Mouse (Mus musculus) spleen, embryonic (tissue): ENCODE results near the gene Spata17.
"Not testable (repeated sequence)": the region's sequence is repeated elsewhere in the genome, so short reads cannot be mapped to it uniquely, and the experiment has no call there.

Source experiments
- CTCF ChIA-PET: fragments of 350-600 bp; sonication (Branson Sonifier 250); formaldehyde crosslinking; loops from one replicate; lab custom pipeline; 2022; lab: Charles Lee

Gene Spata17

DNA sequence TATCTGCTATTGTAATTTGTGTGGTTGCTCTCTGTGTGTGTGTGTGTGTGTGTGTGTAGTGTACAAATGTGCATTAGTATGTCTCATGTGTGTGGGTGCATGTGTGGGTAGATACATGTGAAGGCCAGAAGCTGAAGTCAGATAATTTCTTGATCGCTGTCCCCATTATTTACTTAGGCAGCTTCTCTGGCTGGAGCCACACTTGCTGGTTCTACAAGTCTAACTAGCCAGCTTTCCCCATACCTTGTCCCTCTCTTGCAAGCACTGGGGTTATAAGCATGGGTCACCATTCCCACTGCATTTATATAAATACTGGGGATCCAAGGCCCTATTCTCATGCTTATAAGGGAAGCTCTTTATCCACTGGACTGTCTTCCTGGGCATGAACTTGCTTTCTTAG lies 39.3 kb downstream of the Spata17 start:
- CTCF ChIA-PET, result no interaction called here

DNA sequence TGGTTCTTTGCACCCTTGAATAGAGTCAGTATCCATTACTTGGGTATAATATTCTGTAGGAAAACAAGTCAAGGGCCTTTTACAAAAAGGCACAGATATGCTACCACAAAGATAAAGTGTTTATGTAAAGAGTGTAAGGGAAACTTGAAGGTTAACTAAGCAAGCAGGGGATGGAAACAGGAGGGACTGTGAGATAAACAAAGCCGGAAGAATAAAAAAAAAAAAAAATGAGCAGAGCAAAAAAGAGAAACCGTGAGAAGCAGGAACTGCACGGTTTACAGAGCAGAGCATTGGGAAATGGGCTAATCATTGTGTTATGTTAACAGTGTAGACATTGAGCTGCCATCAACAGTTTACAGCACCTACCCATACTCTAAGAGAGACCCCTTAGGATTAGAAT lies 44.9 kb downstream of the Spata17 start:
- CTCF ChIA-PET, result no interaction called here

DNA sequence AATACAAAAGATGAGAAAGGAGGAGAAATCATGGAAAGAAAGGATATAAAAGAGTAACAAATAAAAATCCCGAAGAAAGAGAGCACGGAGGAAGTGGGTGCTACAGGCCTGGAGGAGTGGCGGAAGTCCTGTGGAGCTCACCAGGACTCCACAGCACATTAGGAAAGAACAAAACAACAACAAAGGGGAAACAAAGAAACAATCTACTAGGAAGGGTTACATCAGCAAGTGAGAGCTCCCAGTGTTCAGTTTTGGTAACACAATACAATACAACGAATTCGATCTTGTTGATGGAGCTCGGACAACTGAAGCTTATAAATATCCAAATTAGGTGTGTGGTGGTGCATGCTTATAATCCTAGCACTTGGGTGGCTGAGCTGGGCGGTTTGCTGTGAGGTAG lies 45.6 kb downstream of the Spata17 start:
- CTCF ChIA-PET, result no interaction called here

DNA sequence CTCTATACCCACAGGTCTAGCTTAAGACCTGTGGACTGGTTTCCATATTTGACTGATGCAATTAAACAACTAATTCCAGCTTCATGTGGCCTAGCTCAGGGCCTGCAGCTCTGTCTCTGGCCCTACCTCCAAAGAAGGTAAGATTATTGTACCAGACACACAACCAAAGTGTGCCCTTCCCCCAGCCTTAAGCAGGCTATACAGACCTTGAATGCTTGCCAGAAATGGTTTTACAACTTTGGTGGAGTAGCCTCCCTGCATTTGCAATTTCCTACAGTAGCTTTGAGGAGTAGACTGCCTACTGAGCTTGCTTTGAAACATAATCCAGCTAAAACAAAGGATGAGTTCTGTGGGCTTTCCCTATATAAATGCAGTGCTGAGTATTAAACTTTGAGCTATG lies 51.7 kb downstream of the Spata17 start:
- CTCF ChIA-PET, result no interaction called here

DNA sequence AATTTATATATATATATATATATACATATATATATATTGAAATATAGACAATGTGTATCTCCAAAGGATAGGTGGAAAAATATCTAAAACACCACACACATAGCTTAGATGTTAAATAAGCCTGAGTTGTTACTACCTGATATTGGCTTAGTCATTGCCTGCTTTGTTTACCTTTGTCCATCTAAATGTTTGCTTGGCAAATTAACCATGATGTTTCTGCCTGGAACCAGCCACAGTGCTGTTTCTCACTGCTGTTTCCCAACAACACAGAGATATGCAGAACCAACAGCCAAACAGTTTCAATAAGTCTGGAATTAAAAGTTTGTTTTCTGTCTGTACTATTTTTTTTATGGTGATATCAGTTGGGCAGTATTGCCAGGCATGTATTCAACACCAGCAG lies 59.6 kb downstream of the Spata17 start:
- CTCF ChIA-PET, result no interaction called here

DNA sequence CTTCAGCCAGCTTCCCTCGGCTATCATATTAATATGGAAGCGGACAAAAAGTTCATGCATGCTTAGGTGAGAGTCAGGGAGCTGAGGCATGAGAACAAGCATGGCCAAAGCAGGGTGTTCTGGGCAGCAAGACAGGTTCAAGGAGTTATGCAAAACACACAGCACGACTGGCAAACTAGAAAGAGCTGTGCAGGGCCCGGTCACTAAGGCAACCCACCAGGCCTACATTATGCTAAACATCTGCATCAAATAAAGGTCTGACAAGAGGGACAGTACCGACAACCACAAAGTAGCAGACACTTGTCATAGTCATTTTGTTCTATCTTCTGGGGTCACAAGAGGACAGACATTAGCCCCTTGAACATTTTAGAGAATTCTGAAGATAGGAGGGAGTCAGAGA lies 61.6 kb downstream of the Spata17 start:
- CTCF ChIA-PET, result no interaction called here

DNA sequence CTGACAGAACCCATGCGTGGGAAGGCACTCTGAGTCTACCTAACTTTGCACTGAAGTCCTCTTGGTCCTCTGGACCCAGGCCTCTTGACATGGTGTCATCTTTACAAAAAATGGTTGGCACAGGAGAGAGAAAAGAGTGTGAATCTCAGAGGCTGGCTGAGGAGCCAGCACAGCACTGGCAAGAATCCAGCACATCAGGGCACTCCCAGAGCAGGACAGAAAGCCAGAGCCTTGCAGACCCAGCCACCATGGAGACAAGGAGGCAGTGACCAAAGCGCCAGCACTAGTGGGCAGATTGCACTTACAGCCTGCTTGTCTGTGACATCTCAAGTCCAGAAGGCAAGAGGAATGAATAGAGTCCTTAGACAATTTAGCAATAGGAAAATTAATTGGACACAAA lies 62.7 kb downstream of the Spata17 start:
- CTCF ChIA-PET, result no interaction called here

DNA sequence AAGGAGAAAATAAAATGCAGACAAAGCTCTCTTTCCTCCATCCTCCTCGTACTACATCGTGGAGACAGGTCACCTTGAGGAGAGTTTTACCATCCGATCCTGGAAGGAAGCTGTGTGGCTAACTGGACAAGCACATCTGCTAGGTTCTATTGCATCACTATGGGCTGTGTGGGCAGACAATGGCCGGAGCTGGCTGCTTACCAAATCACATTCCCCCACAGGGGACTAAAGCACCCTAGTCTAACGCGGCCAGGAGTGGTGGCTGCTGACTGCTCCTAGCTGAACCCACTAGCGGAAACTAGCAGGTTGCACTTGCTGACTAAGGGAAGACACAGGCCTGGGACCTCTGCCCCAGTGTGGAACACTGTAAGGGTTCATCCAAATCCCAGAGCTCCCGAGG lies 72.3 kb downstream of the Spata17 start:
- CTCF ChIA-PET, result no interaction called here

DNA sequence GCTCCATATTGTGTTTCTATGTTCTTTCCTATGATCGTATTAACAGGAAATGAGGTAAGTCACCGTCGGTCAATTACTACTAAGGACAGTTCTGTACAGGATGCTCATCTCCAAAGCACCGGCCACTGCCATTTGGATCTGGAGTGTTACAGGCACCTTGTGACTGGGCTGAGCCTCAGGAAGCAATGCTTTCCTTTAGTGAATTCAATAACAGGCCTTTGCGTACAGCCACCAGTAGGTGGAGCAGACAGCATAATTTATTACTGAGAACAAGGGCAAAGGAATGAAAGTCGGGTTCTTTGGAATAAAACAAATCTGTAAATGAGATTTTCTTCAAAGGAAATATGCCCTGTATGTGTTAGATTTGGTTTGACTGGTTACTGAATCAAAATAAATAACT lies 77.8 kb downstream of the Spata17 start:
- CTCF ChIA-PET, result no interaction called here

DNA sequence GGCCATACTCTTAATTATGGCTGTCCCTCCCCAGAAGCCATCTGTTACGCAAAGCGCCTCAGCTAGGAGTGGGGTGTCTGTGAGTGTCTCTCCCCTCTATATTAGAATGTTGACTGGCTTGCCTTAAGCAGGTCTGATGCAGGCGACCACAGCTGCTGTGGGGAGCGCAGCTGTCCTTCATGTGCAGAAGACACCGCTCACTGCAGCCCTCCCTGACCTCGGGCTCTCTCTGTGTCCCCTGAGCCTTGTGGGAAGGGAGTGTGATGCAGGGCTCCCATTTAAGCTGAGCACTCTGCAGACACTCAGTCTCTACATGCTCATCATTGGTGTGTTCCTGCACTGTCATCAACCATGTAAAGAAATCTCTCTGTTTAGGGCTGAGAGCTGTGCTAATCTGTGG lies 79.4 kb downstream of the Spata17 start:
- CTCF ChIA-PET, result no interaction called here

DNA sequence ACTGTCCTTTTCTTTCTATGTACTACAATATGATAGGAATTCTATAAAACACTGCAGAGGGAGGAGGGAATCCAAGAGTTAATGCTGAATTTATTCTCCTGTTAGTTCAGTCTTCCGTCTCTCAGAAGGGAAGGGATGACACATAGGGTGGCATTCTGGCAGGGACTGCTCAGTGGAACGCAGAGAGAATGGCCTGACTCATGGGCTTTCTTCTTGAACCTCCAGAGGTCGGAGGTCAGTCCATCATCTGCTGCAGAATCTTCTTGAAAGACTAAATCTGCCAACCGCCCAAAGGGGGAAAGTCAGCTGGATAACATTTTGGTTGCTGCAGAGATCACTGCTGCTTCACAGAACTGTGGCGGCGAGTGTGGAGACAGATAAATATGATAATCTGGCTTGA lies 81.4 kb downstream of the Spata17 start:
- CTCF ChIA-PET, result no interaction called here

DNA sequence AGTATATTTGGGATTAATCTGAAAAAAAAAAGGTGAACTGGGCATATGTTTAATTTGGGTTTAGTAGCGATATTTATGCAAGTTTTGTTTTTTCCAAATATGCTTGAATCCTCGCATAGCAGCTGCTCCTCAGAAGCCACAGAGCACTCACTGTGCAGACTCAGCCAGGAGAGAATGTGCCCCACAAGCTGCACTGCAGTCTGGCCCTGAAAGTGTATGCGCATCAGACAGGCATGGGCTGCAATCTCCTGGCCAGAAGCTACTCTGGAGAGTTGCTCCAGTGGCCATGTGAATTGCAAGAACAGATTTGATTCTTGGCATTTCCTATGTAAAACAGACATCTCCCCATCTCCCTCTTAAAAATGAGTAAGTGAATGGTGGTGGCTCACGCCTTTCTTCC lies 82.9 kb downstream of the Spata17 start:
- CTCF ChIA-PET, result no interaction called here

DNA sequence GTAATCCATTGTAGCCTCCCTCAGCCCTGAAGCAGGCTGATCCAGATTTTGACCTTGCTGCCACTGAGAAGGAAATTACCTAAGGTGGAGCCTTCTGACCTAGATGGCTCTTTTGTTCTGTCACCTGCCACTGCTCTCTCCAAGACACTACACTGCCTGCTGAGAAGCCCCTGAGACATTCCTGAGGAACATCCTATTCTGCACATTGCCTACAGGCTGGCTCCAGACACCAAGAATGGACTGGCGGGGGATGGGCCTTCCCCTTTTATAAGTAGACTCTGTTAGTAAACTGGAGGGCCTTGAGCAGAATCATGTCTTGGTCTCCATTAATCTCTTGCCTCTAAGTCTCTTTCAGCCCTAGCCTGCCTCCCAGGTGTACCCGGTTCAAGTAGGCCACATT lies 87.7 kb downstream of the Spata17 start:
- CTCF ChIA-PET, result not testable (repeated sequence)

DNA sequence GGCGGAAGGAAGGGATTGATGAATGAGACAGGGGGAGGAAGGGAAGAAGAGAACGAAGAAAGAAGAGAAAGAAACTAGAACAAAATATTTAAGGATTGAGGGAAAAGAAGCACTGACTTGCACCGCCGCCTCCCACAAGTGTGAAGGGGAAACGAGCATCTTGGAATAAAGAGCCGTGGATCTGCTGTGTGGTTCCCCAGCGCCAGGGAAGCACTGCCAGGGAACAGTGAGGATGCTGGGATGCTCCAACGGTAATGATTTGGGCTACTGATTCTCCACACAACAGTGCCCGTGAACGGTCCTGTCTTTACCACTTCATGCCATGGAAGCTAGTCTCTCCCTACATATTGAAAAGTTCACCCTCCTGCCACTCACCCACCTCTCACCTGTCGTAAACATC lies 89.5 kb downstream of the Spata17 start:
- CTCF ChIA-PET, result no interaction called here

DNA sequence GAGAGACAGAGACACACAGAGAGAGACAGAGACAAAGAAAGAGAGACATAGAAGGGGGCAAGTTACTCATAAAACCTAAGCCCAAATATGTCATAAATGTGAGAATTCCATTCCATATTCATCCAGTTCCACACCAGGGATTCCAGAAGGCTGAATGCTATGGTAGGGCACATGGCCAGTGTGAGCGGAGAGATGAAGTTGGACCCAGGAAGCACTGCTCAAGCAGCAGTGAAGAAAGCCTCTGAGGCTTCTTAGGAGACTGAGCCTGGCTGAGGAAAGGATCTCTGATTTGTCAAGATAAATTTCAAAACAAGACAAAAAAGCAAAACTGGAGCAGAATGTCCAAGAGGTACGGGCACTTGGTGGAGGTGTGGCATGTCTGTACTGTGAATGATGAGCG lies 90.3 kb downstream of the Spata17 start:
- CTCF ChIA-PET, result no interaction called here

DNA sequence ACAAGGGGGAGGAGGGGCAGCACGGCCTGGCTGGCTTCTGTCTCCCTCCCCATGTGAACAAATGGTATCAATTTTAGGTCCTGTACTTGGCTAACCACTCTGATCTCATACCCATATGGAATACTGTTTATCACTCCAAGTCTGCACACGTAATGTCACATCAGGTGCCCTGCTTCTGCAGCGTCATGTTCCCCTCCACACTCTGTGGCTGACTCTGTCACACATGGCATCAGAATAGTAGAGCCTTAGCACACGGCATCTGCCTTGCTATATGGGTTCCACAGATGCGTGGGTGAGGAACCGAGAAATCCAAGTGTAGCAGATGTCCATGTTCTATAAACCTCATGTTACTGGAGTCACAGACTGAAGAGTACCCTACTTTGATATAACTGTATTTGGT lies 96.0 kb downstream of the Spata17 start:
- CTCF ChIA-PET, result no interaction called here

DNA sequence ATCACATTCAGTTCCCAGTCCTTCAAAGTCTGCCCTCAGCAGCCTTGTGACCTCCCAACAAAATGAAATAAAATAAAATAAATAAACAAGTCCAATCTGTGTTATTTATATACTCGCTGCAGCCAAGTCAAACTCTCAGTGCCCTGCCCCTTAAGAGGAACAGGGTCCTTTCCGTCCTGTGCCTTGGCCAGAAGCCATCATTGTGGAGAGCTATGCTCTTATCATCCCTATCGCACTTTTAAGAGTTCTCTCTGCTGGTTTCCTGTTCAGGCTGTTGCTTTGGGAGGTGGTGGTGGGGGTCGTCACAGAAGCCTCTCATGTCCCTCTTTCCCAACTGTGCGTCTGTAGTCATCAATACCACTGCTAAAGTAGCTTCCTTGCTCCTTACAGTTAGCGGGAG lies 97.2 kb downstream of the Spata17 start:
- CTCF ChIA-PET, result no interaction called here

DNA sequence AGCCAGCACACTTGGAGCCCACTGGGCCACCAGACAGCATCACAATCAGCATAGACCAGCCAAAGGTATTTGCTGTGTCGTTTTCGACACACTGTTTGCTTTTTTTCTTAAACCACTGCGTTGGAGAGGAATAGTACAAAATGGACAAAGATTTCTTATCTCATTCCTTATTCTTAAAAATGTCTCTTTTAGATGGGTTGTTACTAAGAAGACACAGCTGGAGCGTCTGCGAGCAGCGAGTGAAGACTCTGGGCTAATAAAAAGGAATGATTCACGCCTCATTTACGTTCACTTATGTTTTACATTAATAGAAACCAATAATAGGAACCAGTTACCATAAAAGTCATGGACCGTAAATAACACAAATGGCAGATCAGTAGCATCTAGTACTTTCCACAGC lies 101.5 kb downstream of the Spata17 start:
- CTCF ChIA-PET, result no interaction called here

DNA sequence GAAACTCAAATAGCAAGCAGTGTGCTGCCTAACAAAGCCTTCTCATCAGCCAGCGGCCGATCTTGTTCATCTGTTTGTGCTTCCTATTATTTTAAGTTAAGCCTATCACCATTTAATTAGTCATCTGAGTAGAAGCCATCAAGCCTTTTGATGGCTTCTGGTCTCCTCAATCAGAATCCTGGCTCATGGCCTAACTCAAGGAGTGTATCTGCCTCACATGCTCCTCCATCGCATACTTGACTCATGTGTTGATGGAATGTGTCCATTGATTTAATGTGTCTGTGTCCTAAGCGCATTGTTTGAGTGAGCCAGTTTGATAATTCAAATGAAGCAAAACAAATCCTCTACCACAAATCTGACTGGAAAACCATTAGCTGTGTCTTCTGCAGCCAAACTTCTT lies 113.1 kb downstream of the Spata17 start:
- CTCF ChIA-PET, result no interaction called here

DNA sequence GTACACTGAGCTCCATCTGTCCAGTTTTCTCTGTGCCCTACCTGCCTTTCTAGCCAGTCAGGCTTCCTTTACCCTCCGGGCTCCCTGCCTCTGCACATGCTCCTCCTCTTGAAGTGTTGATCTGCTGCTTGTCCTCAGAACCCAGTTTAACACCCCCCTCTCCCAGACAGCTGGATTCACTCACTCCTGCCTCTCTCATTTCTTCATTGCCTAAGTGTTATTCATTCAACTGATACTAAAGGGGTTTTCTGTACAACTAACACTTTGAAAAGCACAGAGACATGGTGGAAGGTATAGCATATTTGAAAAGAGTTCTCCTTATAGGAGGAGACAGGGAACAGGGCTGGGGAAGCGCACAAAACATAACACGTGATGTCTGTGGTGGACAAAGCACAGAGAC lies 114.1 kb downstream of the Spata17 start:
- CTCF ChIA-PET, result no interaction called here

DNA sequence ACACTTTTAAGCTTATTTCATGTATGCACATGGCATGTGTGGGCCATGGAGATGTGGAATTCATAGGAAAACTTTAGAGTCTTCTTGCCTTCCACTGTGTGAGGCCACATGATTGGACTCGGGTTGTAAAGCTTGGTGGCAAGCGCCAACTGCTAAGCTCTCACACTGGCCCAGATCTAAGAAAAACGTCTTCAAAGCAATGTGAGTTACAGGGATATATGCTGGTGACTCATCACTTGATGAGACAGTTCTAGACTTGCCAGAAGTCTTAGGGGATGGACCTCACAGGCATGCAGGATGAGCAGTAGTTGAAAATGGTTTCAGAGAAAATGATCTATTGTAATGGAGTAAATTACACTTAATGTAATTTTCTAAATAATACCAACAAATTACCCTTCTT lies 114.6 kb downstream of the Spata17 start:
- CTCF ChIA-PET, result no interaction called here

DNA sequence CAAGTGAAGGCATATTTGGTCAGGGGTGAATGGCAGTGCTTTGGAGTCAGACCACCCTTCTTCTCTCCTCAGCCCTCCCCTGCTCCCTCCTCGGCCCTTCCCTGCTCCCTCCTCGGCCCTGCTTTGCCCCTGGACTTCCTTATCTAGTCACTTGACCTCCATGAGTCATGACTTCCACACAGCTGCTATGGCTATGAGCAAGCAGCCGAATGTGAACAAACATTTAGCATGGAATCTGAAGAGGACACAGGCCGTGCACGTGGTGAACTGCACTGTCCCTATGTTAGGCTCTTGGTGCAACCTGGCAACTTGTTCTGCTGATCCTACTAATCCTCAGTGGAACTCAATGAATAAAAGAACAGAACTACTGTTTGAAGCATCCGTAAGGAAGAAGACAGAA lies 117.0 kb downstream of the Spata17 start:
- CTCF ChIA-PET, result no interaction called here

DNA sequence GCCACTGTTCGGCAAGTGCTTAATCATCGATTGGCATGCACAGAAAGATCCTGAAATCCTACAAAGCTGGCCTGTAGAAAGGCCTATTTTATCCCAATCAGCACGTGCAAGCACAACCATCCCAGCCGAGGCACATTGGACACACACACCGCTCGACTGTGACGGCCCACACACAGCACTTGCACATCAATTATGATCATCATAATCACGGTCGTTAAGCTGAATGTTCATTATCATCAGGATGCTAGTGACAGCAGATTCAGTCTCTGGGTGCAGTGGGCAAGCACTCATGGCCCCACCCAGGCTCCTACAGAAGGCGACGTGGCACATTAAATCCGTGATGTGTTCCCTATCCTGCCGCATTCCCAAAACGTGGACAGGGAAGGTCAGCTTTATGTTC lies 122.7 kb downstream of the Spata17 start:
- CTCF ChIA-PET, result no interaction called here

DNA sequence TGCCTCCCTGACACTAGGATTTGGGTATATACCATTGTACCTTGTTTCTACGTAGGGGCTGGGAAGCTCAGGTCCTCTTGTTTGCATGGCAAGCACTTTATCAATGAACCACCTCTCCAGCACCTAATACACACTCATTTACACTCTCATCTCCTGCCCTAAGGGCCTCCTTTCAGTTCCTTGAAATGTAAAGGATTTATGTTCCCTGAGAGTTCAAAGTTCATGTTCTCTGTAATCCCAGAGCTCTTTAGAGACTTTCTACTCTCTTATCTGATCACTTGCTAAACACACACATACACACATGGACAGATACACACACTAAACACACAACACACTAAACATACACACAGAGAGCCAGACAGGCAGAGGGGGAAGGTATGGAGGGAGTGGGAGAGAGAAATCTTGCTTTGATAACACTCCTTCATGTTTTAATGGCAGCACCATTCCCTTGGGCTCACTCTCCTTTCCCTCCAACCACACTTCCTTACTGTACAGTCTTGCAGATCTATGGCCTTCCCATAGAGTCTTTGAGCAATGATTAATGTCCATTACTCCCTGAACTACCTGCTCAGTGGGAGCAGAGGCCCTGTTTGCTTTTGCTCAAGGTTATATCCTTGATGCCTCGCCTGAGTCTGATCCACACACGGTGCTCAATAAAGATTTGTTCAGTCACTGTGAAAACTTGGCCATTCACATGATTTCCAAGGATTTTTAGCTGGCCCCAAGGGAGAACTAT lies 126.4 kb downstream of the Spata17 start:
- CTCF ChIA-PET, result no interaction called here
